Mouse (Mus musculus) CD4-positive helper T cell, adult 2 months (primary cell): ENCODE measurements around the gene Sned1.
A peak's percentile ranks its signal among the peaks of the same experiment; 100 is the strongest.
"Not testable (repeated sequence)": the region's sequence is repeated elsewhere in the genome, so short reads cannot be mapped to it uniquely, and the experiment has no call there.

Experiments used
- DNase-seq: peaks from one replicate; pipeline ENCODE4 v3.0.0-alpha.2; 2012; ENCODE audit warnings: low read depth, missing footprints, low spot score

Gene Sned1

DNA sequence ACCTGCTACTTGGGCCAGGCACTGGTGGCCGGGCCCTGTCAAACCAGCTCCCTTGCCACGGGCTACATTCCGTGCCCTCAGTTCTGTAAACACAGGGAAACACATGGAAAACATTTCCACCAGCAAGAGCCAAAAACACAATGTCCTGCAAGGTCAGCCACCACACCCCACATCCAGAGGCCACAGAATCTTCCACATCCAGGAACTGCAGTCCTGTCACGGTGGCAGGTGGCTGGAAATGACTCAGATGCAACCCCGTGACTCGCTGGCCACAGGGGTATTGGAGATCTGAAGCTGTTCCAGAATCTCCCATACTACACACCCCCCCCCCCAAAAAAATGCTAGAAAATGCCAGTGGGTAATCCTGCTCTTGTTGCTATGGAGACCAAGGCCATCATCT lies 6.4 kb upstream of the Sned1 start:
- DNase-seq = no peak

DNA sequence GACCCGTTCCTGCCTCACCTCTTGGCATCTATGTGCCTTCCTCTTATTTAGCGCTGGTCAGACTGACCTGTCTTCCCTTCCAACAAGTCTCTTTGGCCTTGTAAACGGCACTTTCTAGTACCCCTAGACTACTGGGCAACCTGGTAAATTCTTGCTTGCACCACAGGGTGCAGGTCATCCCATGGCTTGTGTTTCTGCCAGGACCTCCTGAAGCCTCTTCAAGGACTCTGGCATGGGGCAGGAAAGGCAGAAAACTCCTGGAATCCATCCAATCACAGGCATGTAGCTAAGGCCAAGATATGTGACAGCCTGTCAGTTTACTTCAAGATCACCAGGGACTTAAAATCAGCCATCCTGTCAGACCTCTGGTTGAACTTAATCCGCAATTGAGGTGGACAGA lies 6.0 kb upstream of the Sned1 start:
- DNase-seq = no peak

DNA sequence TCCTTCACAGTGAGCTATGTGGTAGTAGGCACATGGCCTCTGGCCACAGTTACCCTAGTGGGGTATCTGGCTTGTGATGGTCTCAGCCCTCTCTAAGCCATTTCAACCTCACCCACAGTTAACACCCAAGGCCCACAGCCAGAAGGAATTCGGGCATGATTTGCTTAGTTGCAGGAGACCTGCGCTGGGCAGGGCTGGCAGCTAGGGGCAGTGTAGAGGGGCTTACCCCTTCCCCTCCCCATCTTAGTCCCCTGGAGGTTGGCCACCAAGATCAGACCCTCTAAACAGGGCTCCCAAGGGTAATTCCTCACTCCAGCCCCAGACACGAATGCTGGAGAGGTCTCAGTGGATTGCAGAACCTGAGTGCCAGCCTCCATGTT lies 894 bp downstream of the Sned1 start:
- no peak for DNase-seq

DNA sequence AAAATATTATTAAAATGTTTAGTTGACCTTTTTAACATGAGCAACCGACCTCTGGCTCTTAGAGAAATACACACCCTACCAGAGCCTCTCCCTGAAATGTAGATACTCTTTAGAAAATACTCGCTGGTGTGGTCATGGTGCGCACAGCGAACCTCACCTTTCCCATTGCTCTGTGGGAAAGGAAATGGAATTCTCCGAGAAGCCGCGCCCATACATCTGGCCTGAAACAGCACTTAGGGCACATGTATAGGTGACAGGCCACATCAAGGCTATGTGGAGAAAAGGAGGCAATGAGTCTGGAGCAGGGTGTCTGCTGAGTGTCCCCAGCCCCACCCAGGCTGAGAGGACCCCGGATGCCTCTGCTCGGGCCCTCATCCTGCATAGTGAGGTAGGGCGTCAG lies 2.0 kb downstream of the Sned1 start:
- no peak for DNase-seq

DNA sequence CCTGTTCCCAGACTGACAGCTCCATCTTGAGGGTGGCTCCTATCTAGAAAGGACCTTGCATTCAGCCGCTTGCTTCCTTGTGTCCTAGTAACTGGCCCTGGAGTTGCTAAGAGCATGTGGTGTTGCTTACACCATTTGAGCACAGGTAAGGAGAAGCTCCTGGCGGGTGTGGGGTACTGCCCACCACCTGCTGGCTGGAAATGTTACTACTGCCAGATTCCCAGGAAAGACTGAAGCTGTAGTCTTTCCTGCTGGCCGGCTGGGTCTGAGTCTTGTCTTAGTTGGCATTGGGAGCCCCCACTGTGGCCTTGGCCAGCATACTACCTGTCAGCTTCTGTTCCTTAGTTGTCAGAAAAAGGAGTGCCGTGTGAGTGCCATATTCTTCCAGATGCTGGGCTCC lies 2.6 kb downstream of the Sned1 start:
- DNase-seq = no peak

DNA sequence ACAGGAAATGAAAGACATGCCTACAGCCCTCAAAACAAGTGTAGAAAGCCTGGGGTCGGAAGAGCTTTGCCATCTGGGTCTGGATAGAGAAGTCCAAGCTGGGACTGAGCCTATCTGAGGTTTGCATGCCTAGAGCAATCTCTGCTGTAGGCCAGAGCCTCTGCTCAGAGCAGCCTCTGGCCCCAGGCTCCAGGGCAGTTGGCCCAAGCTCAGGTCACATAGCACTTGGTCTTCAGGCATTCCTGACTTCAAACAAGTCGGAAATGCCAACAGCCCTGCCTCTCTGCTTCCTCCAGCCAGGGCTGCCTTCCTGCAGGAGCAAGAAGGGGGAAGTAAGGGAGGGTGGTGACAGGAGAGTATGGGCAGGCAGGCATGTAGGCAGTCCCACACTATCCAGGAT lies 10.3 kb downstream of the Sned1 start:
- DNase-seq = no peak

DNA sequence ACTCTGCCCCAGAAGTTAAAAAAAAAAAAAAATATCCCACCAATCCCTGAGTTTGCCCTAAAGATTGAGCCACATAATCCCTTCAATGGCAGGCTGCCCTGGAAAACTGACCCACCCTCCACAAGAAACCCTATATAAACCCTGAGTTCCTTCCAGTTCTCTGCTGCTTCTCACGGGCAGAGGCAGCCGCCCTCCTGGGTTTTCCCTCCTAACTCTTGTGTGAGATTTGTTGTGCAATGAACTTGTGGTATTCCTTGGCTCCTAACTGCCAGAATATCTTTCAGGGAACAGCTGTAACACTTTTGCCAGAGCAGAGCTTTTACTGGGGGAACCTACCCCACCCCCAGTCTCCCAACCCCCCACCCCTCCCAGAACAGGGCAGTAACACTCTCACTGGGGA lies 16.9 kb downstream of the Sned1 start:
- DNase-seq = no peak

DNA sequence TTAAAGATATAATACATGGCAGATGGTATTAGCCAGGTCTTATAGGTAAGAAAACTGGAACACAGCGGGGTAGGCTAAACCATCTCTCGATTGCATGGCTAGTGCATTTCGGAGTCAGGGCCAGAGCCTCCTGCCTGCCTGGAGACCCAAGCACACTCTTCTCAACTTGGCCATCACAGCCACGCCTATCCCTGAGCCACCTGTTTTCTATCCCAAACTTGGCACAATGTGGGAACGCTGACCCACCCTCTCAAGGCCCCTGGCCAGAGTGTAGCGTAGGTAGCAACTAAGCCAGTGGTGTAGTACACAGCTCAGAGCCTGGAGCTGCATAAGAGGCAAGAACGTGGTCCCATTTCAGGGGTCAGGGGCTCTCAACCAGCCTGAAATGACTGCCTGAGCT lies 20.1 kb downstream of the Sned1 start:
- DNase-seq = no peak

DNA sequence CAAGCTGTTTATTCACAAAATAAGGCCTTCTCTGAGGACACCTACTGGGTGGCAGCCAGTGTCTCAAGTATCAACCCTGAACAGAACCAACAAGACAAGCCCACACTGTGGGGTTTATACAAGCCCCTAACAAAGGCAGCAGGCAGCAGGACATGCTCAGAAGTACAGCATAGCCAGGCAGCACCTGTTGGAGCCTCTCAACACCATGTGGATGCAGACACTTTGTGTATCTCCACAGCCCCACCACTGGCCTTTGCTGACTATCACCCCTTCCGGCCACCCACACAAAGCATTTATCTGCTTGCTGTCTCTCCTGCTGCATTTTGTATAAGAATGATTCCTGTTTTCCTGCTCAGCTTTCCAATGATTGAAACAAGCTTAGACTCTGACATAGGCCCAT lies 21.9 kb downstream of the Sned1 start:
- no peak for DNase-seq

DNA sequence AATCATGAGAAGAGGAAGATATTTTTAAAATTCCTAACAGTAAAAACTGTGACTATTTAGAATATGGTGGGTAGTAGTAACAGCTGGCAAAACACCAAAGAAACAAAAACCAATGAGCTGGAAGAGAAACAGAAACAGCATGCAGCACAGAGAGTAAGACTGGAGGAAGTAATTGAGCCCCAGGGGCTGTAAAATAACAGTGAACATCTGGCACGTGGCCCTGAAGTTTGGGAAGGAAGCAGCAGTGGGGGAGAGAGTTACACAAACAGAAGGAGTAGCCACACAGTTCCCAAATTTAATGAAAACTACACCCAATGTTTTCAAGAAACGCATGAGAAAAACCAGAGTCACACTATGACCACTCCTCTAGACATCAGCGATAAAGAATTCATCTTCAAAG lies 31.6 kb downstream of the Sned1 start:
- DNase-seq = no peak

DNA sequence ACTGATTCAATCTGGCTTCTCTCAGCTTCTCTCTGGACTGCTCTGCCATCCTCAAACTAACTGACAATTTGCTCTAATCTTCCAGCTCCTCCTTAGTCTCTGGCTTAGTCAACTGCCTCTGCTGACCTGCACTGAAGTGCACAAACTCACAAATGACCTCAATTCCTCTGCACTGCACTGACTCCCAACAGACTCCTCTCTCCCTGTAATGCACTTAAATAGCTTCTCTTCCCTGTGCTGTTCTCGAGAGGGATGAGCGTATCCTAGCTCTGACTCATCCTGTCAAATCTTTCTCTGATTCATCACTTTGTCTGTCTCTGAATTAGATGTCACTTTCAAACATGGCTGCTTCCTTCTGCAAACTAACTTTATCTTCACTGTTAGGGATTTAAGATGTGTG lies 32.6 kb downstream of the Sned1 start:
- no peak for DNase-seq

DNA sequence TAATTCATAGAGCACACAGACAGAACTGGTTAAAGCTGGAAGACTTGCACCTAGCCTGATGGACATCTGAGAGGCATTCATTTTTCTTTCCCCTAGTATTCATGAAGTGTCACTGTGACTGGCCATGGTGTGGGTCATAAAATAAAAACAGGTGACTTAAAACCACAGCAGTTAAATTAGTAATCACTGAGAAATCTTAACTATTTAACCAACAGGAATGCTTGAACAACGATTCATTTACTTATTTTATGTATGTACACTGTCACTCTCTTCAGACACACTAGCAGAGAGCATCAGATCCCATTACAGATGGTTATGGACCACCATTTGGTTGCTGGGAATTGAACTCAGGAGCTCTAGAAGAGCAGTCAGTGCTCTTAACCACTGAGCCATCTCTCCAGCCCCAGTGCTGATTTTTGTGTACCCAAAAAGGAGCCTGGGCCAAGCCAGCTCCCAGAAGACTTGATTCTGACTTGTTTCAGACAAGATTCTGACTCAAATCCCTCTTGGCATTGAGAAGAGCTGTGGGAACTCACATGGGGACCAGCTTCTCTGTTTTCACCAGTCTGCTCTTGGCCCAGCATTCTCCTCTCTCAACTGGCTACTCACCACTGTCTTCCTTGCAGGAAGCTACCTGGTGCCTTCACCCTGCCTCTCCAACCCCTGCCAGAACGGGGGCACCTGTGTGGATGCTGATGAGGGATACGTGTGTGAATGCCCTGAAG lies 35.0 kb downstream of the Sned1 start:
- DNase-seq = no peak

DNA sequence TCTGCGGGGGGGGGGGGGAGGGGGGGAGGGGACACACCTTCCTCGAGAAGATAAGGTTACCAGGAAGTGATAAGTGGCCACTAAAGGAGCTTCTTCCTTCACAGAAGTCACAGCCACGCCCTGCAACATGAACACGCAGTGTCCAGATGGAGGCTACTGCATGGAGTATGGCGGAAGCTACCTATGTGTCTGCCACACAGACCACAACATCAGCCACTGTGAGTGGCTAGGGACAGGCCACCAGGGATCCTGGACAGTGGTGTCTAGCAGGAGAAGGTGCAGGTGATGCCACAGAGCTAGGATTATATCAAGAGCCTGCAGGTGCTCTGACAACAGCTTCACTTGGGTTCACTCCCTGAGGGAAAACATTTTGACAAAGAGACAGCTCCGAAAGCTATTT lies 36.1 kb downstream of the Sned1 start:
- DNase-seq = no peak

DNA sequence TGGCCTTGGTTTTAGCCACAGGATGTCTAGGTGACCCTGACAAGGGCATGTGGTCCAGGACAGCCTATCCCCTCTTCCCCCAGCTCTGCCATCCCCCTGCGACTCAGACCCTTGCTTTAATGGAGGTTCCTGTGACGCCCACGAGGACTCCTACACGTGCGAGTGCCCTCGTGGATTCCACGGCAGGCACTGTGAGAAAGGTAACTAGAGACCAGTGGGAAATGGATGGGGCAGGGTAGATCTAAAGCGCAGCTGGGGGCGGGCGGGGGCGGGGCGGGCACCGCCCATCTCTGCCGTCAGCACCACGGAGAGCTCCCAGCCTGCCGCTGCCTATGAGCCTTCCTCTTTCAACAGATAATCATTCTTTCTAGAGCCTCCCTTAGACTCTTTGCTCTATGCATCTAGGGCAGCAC lies 36.8 kb downstream of the Sned1 start:
- peak; percentile 35 for DNase-seq

DNA sequence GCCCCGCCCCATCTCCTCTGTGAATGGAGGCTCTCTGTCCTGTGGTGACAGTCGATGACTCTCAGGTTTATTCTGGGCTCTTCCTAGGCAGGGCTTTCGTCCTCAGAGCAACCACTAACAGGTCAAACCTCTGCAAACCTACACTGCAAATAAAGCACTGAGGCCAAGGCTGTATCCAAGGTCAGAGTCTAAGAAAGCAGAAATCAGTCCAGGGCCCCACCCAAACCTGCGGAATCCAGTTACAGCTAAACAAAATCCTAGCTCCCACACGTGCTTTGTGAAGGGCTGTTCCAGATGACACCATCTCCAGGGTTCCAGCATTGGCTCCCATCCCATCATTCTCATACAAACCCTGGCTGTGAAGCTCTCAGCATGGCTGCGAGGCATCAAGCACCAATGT lies 39.9 kb downstream of the Sned1 start:
- DNase-seq = no peak

DNA sequence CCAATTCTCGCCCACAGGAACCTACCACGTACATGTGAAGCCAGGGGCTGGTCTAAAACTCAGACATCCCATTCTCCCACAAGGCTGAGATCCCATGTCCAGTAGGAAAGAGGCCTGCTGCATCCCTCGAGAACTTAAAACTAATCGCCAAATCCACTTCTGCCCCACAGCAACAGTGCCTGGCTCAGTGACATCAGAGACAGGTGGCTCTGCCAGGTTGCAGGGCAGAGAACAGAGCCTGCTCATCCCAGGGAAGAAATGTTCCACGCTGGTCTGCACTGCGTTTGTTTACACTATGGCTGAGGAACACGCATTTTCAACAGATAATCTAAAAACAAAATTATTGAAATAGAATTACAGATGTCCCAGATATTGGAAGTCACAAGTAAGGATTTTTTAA lies 41.4 kb downstream of the Sned1 start:
- DNase-seq = no peak

DNA sequence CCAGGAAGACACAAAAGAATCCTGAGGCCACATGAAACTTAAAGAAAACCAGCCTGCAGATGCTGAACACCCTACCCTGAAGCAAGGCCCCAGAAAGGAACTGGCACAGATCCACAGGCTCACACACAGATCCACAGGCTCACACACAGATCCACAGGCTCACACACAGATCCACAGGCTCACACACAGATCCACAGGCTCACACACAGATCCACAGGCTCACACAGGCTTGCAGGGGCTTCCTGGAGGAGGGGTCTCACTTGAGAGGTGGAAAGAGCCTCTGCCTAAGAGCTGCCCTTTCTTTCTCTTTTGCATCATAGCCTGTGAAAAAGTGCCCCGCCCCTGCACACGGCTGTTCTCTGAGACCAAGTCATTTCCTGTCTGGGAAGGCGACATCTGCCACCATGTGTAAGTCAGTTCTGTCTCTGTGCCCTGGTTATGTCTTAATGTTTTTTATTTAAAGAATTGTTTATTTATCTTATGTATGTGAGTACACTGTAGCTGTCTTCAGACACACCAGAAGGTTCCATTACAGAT lies 54.1 kb downstream of the Sned1 start:
- no peak for DNase-seq

DNA sequence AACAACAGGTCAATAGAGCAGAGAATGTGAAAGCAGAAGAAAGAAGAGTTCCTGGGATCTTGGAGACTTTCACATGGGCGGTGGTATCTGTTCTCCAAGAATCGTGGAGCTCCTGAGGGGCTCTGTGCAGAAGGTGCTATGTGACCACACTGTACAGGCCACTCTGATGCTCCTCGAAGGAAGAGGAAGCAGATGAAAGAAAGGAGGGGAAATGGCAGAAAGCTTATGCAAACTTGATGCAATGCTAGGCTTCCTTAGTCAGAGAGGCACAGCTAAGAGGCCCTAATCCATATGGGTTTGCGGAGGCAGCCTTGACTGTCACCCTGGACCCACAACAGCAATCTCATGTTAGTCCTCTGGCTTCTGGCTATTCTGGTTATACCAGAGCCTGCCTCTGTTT lies 55.3 kb downstream of the Sned1 start:
- DNase-seq = no peak

DNA sequence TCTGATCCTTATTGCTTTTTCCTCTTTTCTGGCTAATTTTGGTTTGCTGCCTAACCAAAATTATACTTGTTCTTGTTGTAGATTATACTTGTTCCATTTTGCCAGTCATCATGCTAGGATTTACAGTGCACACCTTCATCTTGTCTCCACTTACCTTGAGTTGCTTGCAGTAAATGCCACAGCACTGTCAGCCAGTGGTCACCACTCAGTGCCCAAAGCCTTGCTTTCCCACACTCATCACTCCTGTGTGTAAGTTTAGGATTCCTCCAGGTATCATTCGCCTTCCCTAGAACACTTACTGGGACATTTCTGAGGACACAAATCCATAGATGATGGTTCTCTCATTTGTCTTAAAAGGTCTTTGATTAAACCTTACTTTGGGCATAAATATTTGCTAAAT lies 56.0 kb downstream of the Sned1 start:
- no peak for DNase-seq

DNA sequence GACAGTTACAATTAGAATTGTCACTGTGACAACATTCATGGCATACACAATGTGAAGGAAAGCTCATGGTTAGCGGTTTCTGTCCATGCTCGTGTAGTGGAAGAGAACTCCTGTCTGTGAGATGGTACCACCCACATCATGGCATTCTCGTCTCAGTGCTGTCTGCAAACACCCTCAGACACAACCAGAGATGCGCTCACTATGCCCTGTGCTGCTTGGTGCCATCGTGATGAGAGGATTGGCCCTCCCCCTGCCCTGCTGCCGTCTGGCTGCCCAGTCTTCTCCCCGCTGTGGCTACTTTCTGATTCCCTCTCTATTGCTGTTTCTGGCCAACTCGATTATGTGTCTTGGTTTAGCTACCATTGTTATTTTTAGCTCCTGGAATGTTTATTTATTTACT lies 56.4 kb downstream of the Sned1 start:
- no peak for DNase-seq

DNA sequence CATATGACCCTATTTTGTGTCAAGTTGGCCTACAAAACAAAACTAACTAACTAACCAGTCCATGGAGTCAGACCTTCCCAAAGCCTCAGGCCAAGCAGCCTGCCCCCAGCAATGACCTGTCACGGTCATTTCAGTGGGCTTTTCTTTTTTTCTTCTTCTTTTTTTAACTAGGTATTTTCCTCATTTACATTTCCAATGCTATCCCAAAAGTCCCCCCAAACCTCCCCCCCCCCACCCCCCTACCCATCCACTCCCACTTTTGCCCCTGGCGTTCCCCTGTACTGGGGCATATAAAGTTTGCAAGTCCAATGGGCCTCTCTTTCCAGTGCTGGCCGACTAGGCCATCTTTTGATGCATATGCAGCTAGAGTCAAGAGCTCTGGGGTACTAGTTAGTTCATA lies 58.9 kb downstream of the Sned1 start:
- not testable (repeated sequence) for DNase-seq

DNA sequence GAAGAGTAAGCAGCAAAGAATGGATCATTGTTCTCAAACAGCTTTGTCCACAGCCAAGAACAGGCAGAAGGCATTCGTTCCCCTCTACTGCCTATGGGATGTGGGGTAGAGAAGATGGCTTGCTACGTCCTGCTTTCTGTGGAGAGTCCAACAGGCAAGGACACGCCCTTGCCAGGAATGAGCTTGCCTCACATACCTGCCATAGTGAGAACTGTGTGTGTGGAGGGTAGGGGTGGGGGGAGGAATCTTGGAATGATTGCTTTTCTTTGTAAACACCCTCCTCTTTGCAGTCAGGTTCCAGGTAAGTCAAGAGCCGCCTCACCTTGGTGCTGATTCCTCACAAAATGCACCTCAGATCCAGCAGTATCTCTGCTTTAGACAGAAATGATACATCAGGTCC lies 64.2 kb downstream of the Sned1 start:
- DNase-seq = no peak

DNA sequence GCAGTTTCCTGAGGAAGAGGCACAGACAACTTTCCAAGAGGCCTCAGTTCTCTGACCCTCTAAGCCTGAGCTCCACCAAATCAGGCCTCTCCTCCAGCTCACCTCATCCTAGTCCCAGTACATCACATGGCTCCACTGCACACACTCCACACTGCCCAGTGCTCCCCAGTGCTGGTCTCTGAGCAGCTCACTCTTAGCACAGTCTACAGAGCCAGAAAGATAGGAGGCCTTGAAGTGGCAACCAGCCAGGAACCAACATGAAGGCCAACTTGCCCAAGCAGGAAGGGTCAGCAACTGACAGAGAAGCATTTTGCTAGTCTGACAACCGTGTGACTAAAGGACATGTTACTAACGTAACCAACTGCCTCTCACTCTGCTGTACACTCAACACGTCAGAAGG lies 64.9 kb downstream of the Sned1 start:
- no peak for DNase-seq
